Mouse (Mus musculus) neural tube, embryonic 10.5 days (tissue): Measurements from ENCODE around the gene Vmn2r91.
"Not testable (repeated sequence)": the region's sequence is repeated elsewhere in the genome, so short reads cannot be mapped to it uniquely, and the experiment has no call there.

Experiments used
- DNase-seq: peaks from one replicate; pipeline ENCODE4 v3.0.0-alpha.2; 2017; ENCODE audit warnings: low spot score; ENCODE audit errors: extremely low spot score

Gene Vmn2r91

DNA sequence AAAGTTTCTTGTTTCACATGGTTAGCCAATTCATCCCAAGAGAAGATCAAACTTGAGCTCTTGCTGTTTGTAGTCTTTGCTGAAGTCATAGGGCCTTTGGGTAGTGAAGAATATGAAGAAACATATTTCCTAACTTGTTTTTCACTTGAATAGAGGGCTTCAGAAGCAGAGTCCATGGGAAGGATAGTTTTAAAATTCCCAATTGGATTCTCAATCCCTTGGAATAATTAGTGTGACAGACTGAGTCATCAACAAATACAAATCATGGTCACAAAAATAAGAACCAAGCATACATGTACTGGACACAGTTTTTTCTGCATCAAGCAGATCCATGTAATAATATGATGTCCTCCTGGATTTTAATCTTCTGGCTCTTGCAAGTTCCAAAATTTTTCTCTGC is at the start of gene Vmn2r91:
TSS of gene Vmn2r91 (plus strand) at position 301 of the 400 bp plus-strand sequence.
- DNase-seq = not testable (repeated sequence)

DNA sequence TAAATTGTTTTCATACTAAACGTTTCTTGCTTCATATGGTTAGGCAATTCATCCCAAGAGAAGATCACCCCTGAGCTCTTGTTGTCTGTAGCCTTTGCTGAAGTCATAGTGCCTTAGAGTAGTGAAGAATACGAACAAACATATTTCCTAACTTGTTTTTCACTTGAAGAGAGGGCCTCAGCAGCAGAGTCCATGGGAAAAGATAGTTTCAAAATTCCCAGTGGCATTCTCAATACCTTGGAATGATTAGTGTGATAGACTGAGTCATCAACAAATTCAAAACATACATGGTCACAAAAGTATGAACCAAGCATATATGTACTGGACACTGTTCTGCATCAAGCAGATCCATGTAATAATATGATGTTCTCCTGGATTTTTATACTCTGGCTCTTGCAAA is 35.7 kb upstream of the Vmn2r91 start, which contains the start of gene Vmn2r124:
TSS of gene Vmn2r124 (plus strand) at position 301 of the 400 bp plus-strand sequence.
- no peak for DNase-seq

DNA sequence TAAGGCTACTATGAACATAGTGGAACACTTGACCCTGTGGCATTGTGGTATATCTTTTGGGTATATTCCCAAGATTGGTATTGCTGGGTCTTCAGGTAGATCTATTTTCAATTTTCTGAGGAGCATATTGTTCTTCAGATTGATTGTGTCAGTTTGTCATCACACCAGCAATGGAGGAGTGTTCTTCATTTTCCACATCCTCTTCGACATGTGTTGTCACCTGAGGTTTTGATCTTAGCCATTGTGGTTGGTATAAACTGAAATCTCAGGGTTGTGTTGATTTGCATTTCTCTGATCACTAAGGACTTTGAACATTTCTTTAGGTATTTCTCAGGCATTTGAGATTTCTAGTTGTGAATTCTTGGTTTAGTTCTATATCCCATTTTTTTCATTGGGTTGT is 10.8 kb downstream of the Vmn2r91 start:
- DNase-seq = not testable (repeated sequence)

DNA sequence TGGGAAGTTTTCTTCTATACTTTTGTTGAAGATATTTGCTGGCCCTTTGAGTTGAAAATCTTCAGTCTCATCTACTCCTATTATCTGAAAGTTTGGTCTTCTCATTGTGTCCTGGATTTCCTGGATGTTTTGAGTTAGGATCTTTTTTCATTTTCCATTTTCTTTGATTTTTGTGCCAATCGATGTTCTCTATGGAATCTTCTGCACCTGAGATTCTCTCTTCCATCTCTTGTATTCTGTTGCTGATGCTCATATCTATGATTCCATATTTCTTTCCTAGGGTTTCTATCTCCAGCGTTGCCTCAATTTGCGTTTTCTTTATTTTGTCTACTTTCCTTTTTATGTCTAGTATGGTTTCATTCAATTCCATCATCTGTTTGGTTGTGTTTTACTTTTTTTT is 17.4 kb downstream of the Vmn2r91 start:
- not testable (repeated sequence) for DNase-seq

DNA sequence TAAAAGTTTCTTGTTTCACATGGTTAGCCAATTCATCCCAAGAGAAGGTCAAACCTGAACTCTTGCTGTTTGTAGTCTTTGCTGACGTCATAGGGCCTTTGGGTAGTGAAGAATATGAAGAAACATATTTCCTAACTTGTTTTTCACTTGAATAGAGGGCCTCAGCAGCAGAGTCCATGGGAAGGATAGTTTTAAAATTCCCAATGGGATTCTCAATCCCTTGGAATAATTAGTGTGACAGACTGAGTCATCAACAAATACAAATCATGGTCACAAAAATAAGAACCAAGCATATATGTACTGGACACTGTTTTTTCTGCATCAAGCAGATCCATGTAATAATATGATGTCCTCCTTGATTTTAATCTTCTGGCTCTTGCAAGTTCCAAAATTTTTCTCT is 66.8 kb downstream of the Vmn2r91 start, which contains the start of gene Vmn2r92:
TSS of gene Vmn2r92 (plus strand) at position 301 of the 400 bp plus-strand sequence.
- not testable (repeated sequence) for DNase-seq

DNA sequence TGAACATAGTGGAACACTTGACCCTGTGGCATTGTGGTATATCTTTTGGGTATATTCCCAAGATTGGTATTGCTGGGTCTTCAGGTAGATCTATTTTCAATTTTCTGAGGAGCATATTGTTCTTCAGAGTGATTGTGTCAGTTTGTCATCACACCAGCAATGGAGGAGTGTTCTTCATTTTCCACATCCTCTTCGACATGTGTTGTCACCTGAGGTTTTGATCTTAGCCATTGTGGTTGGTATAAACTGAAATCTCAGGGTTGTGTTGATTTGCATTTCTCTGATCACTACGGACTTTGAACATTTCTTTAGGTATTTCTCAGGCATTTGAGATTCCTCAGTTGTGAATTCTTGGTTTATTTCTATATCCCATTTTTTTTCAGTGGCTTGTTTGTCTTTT is 76.4 kb downstream of the Vmn2r91 start:
- DNase-seq = not testable (repeated sequence)
